Mouse (Mus musculus) left cerebral cortex, postnatal 36 days (tissue): ENCODE measurements around the gene Vmn1r178. TPM values are rescaled to one million over a fixed set of nuclear protein-coding genes. Genes with fewer than 3 reads are reported as not detected.
"Not testable (repeated sequence)": the region's sequence is repeated elsewhere in the genome, so short reads cannot be mapped to it uniquely, and the experiment has no call there.

Experiments used
- DNase-seq, 2 experiments: peaks; one replicate each; pipeline ENCODE4 v3.0.0; 2021 to 2022; ENCODE audit warnings: low spot score in 2 of 2, mixed read lengths in 1 of 2
- intact Hi-C: fragments of 180-260 bp; cut with DNase I; formaldehyde crosslinking; loops from one replicate; pipeline ENCODE4 v1.15.1; 2025
- total RNA-seq, 2 experiments: library from RNA; stranded (reverse); gene quantifications; 2 replicates each; pipeline ENCODE4 v1.2.3; 2021

Vmn1r178 gene
- total RNA-seq: not detected

DNA sequence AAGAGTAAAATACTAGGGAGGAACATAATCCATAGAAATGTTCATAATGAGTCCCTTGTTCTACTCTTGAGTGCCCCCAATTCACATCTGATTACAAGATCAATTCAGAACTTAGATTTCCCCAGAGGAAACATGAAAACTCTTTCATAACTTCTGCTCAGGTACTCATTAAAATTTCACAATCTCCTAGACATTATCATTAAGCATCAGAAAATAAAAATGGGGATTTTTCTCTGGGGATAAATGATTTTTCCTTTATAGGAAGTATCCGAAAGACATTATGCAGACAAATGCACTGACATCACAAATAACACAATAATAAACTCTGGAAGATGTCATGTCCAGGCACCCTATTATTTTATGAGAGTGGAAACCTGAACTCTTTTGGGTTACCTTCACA is at the start of gene Vmn1r178:
Vmn1r178 (plus strand) TSS at position 301 of the 400 bp plus-strand sequence.
- no peak for DNase-seq
- intact Hi-C loops: no loop called here

DNA sequence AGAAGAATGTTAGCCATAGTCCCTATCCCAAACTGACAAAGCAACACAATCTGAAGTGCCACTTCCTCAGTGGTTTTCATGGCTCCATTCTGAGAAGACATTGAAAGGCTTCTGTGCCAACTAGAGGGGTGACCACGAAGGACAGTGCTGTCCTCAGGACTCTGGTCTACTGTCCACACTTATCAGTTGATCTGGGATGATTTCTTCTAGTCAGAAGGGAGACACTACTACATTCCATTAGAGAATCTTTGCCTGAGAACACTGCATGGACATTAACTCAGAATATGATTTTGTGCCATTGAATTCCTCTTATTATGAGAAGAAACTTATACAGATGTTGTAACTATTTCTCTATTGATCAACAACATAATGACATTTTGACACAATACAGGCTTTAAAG is 25.5 kb upstream of the Vmn1r178 start, which contains the start of gene Vmn1r177:
Vmn1r177 (minus strand) TSS at position 101 of the 400 bp plus-strand sequence.
- DNase-seq, intact Hi-C loops: not testable (repeated sequence)

DNA sequence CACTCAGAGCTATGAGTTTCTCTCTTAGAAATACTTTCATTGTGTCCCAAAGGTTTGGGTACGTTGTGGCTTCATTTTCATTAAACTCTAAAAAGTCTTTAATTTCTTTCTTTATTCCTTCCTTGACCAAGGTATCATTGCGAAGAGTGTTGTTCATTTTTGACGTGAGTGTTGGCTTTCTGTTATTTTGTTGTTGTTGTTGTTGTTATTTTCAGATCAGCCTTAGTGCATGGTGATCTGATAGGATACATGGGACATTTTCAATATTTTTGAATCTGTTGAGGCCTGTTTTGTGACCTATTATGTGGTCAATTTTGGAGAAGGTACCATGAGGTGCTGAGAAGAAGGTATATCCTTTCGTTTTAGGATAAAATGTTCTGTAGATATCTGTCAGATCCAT is 14.9 kb upstream of the Vmn1r178 start:
- intact Hi-C loops, DNase-seq: not testable (repeated sequence)

DNA sequence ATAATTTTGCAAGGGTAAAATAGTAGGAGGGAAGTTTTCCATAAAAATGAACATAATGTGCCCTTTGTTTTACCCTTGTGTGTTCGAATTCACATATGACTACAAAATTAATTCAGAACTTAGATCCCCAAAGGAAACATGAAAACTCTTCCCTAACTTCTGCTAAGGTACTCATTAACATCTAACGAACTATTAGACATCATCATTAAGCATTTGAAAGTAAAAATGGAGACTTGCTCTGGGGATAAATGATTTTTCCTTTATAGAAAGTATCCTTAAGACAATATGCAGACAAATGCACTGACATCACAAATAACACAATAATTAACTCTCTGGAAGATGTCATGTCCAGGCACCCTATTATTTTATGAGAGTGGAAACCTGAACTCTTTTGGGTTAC is 34.9 kb downstream of the Vmn1r178 start, which contains the start of gene Vmn1r179:
Vmn1r179 (plus strand) TSS at position 301 of the 400 bp plus-strand sequence.
- no peak for DNase-seq
- intact Hi-C loops: no loop called here

Other genes with a start within 250 kb of the Vmn1r178 start
- gene Vmn1r172, start 233.7 kb upstream of the Vmn1r178 start, total RNA-seq: not detected
- not detected for gene Vmn1r173, start 191.3 kb upstream of the Vmn1r178 start, total RNA-seq
- not detected for gene Vmn1r174, start 139.7 kb upstream of the Vmn1r178 start, total RNA-seq
- gene Vmn1r175, start 81.4 kb upstream of the Vmn1r178 start, total RNA-seq: not detected
- not detected for gene Vmn1r176, start 54.6 kb upstream of the Vmn1r178 start, total RNA-seq
- gene Vmn1r177, start 25.6 kb upstream of the Vmn1r178 start, total RNA-seq: not detected
- not detected for gene Vmn1r179, start 35.0 kb downstream of the Vmn1r178 start, total RNA-seq
- not detected for gene Vmn1r180, start 58.6 kb downstream of the Vmn1r178 start, total RNA-seq
- not detected for gene Vmn1r181, start 82.6 kb downstream of the Vmn1r178 start, total RNA-seq
- not detected for gene V1rd19, start 109.7 kb downstream of the Vmn1r178 start, total RNA-seq
- gene Vmn1r183, start 161.2 kb downstream of the Vmn1r178 start, total RNA-seq: not detected
- gene Zfp180, start 189.9 kb downstream of the Vmn1r178 start, total RNA-seq: 10 to 100 TPM; 42.8 to 54.9 TPM
- 10 to 100 TPM in 1 of 2 experiments, 1 to 10 TPM in 1; 8.9 to 13.0 TPM for gene Zfp112, start 220.3 kb downstream of the Vmn1r178 start, total RNA-seq
- gene Zfp235, start 242.2 kb downstream of the Vmn1r178 start, total RNA-seq: 10 to 100 TPM; 20.5 to 23.5 TPM